Mouse (Mus musculus) limb, embryonic 10.5 days (tissue): ENCODE data around the gene Bcr. TPM values are rescaled to one million over a fixed set of nuclear protein-coding genes. Genes with fewer than 3 reads are reported as not detected.

Experiments
- DNase-seq: peaks from one replicate; pipeline ENCODE4 v3.0.0-alpha.2; 2017; ENCODE audit warnings: low spot score
- H3K27ac ChIP-seq: fragments of 300-500 bp; sonication (generic); 2 replicates; pipeline ENCODE4 v1.5.1; 2016; ENCODE audit warnings: mild to moderate bottlenecking
- H3K27me3 ChIP-seq: fragments of 300-500 bp; sonication (generic); 2 replicates; pipeline ENCODE4 v1.6.1; 2016; ENCODE audit warnings: low read depth, mild to moderate bottlenecking; ENCODE audit not compliant: poor library complexity, severe bottlenecking
- H3K36me3 ChIP-seq: fragments of 300-500 bp; sonication (generic); 2 replicates; pipeline ENCODE4 v1.6.1; 2016; ENCODE audit warnings: mild to moderate bottlenecking, moderate library complexity
- H3K4me1 ChIP-seq: fragments of 300-500 bp; sonication (generic); 2 replicates; pipeline ENCODE4 v1.6.1; 2016
- H3K4me3 ChIP-seq: fragments of 300-500 bp; sonication (generic); 2 replicates; pipeline ENCODE4 v1.5.1; 2016; ENCODE audit warnings: mild to moderate bottlenecking, moderate library complexity
- H3K9me3 ChIP-seq: fragments of 300-500 bp; sonication (generic); replicated peaks from 2 replicates; pipeline ENCODE4 v1.6.1; 2016; ENCODE audit warnings: mild to moderate bottlenecking
- WGBS: fragments of 180-500 bp; shearing (Covaris S2); methylation state at CpG from one replicate; pipeline ENCODE4 v1.1.7; 2016; 5-methylcytosine and 5-hydroxymethylcytosine counted together
- polyA plus RNA-seq: library from polyadenylated mRNA; unstranded; fragments of >200 nt; fragmentation: Nextera tagmentation; extraction: Ambion mirVana; gene quantifications from 2 replicates; pipeline ENCODE4 v1.2.1, GENCODE M21; 2016

The Bcr gene
- polyA plus RNA-seq, 1 experiment from 2014 or later, result 7.0 TPM

- Histone ChIP-seq H3K4me1 (peaks cover 4% of the 10 kb centered on the region; the same call in 1 of the 2 replicates), H3K27ac (no peak overlapping the region)
- WGBS, result 60% methylated on average over 6 of the region's 6 CpGs
These were observed 126.2 kb downstream of the Bcr start for GRCm38 (mm10) chr10:75186551-75186950.

GRCm38 (mm10) chr10:75187366-75188056, 127.1 kb downstream of the Bcr start:
- H3K4me1 ChIP-seq, result peaks cover 4% of the 10 kb centered on the region; the same call in 1 of the 2 replicates
- 74% methylated on average over 8 of the region's 8 CpGs for WGBS
- DNase-seq, result no peak

More at GRCm38 (mm10) chr10:75186551-75186950, 126.2 kb downstream of the Bcr start:
- Histone ChIP-seq H3K27me3 (no peaks in the 10 kb centered on the region), H3K4me3 (no peak overlapping the region), H3K9me3 (no peaks in the 10 kb centered on the region), H3K36me3 (peaks cover 42% of the 10 kb centered on the region)
- no peak for DNase-seq

DNA sequence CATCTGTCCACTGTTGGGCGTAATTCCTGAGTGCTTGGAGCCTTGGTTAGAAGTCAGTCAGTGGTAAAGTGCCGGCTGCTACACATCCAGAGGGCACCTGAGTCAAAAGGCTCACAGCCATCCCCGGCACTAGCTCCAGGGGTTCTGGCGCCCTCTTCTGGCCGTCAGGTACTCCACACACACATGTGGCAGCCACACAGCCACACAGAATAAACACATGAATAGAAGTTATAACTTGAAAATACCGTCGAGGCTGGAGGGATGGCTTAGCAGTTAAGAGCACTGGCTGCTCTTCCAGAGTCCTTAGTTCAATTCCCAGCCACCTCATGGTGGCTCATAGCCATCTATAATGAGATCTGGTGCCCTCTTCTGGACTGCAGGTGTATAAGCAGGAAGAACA, 131.3 kb downstream of the Bcr start:
- no peaks in the 10 kb centered on the region for H3K9me3 ChIP-seq

More at GRCm38 (mm10) chr10:75187366-75188056, 127.1 kb downstream of the Bcr start:
- H3K9me3 ChIP-seq, result no peaks in the 10 kb centered on the region
- H3K36me3 ChIP-seq, result peaks cover 32% of the 10 kb centered on the region
- H3K27ac ChIP-seq, result no peak overlapping the region
- no peak overlapping the region for H3K4me3 ChIP-seq
- no peaks in the 10 kb centered on the region for H3K27me3 ChIP-seq

DNA sequence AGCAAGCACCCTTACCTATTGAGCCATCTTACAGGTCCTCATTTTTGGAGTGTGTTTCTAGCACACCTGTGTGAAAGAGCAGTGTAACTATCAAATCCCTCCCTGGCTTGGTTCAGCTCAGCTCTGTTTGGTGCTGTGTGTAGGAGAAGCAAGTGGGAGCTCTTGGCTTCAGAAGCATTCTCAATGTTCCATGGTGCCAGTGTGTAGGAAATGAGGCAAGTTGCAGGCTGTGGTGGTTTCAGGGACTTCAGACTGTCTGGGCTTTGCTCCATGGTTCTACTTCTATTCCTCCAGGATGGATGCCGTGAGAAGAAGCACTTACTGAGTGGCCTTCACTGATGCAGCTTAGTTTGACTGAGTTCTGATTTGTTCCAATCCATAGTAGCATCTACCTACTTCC, 137.4 kb downstream of the Bcr start:
- Histone ChIP-seq H3K9me3 (no peaks in the 10 kb centered on the region), H3K36me3 (no peaks in the 10 kb centered on the region), H3K4me1 (no peaks in the 10 kb centered on the region), H3K4me3 (no peak overlapping the region), H3K27ac (no peak overlapping the region), H3K27me3 (no peaks in the 10 kb centered on the region)
- no peak for DNase-seq
- WGBS, result 80% methylated on average over 1 of the region's 1 CpGs

More for the DNA sequence above, 131.3 kb downstream of the Bcr start:
- 57% methylated on average over 7 of the region's 7 CpGs for WGBS
- no peaks in the 10 kb centered on the region for H3K36me3 ChIP-seq
- no peak for DNase-seq
- no peak overlapping the region for H3K27ac ChIP-seq
- no peaks in the 10 kb centered on the region for H3K27me3 ChIP-seq
- no peak overlapping the region for H3K4me3 ChIP-seq
- peaks cover 4% of the 10 kb centered on the region; the same call in 1 of the 2 replicates for H3K4me1 ChIP-seq

- Histone ChIP-seq H3K36me3 (no peaks in the 10 kb centered on the region), H3K27me3 (no peaks in the 10 kb centered on the region), H3K9me3 (no peaks in the 10 kb centered on the region), H3K4me1 (no peaks in the 10 kb centered on the region), H3K4me3 (no peak overlapping the region), H3K27ac (no peak overlapping the region)
- DNase-seq, result no peak
- WGBS, result 92% methylated on average over 1 of the region's 1 CpGs
These were observed 140.3 kb downstream of the Bcr start for GRCm38 (mm10) chr10:75200733-75201132.

DNA sequence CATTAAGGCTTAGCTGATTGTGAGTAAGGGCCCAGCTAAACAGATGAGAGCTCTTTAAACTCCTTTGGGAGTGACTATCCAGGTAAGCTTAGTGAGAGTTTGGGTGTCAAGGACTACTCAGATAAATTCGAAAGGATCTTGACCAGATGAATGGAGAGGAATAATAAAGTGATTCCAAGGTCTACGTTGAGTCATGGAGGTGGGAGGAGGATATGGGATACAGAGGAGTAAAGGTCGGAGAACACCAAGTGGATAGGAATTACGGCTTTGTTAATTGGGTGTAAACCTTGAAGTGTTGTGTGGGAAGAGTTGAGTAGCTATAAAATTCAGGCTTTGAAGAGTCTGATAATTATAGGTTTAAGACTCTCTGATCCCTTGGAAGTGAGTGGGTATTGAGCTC, 145.8 kb downstream of the Bcr start:
- no peak overlapping the region for H3K27ac ChIP-seq
- no peak overlapping the region for H3K4me3 ChIP-seq
- DNase-seq, result no peak
- no peaks in the 10 kb centered on the region for H3K36me3 ChIP-seq
- no peaks in the 10 kb centered on the region for H3K27me3 ChIP-seq
- H3K9me3 ChIP-seq, result no peaks in the 10 kb centered on the region
- H3K4me1 ChIP-seq, result no peaks in the 10 kb centered on the region
- 64% methylated on average over 4 of the region's 4 CpGs for WGBS

DNA sequence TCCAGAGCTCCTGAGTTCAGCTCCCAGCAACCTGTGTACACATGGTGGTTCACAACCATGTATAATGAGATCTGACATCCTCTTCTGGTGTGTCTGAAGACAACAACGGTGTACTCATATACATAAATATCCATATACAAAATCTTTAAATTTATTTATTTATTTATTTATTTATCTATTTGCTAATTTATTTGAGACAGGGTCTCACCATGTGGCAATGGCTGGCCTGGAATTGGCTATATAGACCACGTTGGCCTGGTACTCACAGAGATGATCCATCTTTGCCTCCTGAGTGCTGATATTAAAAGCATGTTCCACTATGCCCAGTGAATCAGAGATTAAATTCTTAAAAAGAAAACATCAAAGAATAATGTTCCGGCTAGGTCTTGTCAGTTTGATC, 150.4 kb downstream of the Bcr start:
- peaks cover 11% of the 10 kb centered on the region for H3K4me1 ChIP-seq

GRCm38 (mm10) chr10:75211807-75212645, 151.6 kb downstream of the Bcr start, which contains the start of gene Specc1l:
TSS of gene Specc1l (plus strand) at chr10:75212073.
- DNase-seq, result peak; percentile 99
- Histone ChIP-seq H3K4me3 (peak within 1 kb of the TSS; percentile 90), H3K9me3 (no peaks in the 10 kb centered on the region), H3K27ac (peak within 1 kb of the TSS; percentile 99), H3K36me3 (no peaks in the 10 kb centered on the region), H3K4me1 (peaks cover 11% of the 10 kb centered on the region), H3K27me3 (no peaks in the 10 kb centered on the region)
- under 1% methylated on average over 78 of the region's 80 CpGs for WGBS

More for the DNA sequence above, 150.4 kb downstream of the Bcr start:
- no peak overlapping the region for H3K4me3 ChIP-seq
- H3K27me3 ChIP-seq, result no peaks in the 10 kb centered on the region
- WGBS, result 93% methylated on average over 3 of the region's 3 CpGs
- H3K27ac ChIP-seq, result no peak overlapping the region; the same call in 1 of the 2 replicates
- H3K9me3 ChIP-seq, result no peaks in the 10 kb centered on the region
- no peaks in the 10 kb centered on the region for H3K36me3 ChIP-seq
- no peak for DNase-seq

DNA sequence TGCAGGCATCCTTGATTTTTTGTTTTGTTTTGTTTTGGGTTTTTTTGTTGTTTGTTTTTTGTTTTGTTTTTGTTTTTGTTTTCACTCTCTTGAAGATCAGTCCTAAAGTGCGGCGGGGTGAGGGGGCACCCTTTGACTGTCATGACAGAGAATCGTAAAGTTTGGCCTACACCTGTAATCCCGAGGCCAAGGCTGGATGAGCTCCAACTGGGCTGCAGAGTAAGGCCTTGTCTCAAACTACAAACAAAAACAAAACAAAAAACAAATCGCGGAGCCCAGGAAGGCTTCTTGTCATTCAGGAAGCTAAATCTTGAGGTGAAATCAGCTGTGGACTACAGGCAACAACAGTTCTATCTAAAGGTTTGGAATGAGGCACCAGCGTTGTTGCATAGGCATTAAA, 152.6 kb downstream of the Bcr start:
- no peaks in the 10 kb centered on the region for H3K27me3 ChIP-seq
- H3K4me3 ChIP-seq, result peak overlapping the region; percentile 90
- H3K4me1 ChIP-seq, result peaks cover 11% of the 10 kb centered on the region
- no peak overlapping the region; the same call in 1 of the 2 replicates for H3K27ac ChIP-seq
- no peaks in the 10 kb centered on the region for H3K36me3 ChIP-seq
- no peaks in the 10 kb centered on the region for H3K9me3 ChIP-seq
- 59% methylated on average over 7 of the region's 7 CpGs for WGBS
- no peak for DNase-seq

GRCm38 (mm10) chr10:75220722-75221121, 160.3 kb downstream of the Bcr start:
- no peak for DNase-seq
- no peak overlapping the region for H3K27ac ChIP-seq
- no peak overlapping the region for H3K4me3 ChIP-seq
- H3K27me3 ChIP-seq, result no peaks in the 10 kb centered on the region
- no peaks in the 10 kb centered on the region for H3K4me1 ChIP-seq
- H3K36me3 ChIP-seq, result no peaks in the 10 kb centered on the region
- 90% methylated on average over 3 of the region's 3 CpGs for WGBS
- H3K9me3 ChIP-seq, result no peaks in the 10 kb centered on the region

GRCm38 (mm10) chr10:75221936-75222610, 161.7 kb downstream of the Bcr start:
- Histone ChIP-seq H3K27me3 (no peaks in the 10 kb centered on the region), H3K9me3 (no peaks in the 10 kb centered on the region), H3K4me1 (no peaks in the 10 kb centered on the region), H3K27ac (no peak overlapping the region), H3K36me3 (no peaks in the 10 kb centered on the region), H3K4me3 (no peak overlapping the region)
- DNase-seq, result no peak
- WGBS, result 83% methylated on average over 4 of the region's 4 CpGs

- no peak for DNase-seq
- Histone ChIP-seq H3K27ac (no peak overlapping the region), H3K4me1 (no peaks in the 10 kb centered on the region), H3K9me3 (no peaks in the 10 kb centered on the region), H3K36me3 (no peaks in the 10 kb centered on the region), H3K27me3 (no peaks in the 10 kb centered on the region), H3K4me3 (no peak overlapping the region)
- 86% methylated on average over 5 of the region's 5 CpGs for WGBS
These were observed 162.2 kb downstream of the Bcr start for GRCm38 (mm10) chr10:75222611-75222998.
